Mouse (Mus musculus) lung, adult 2 months (tissue): Measurements from ENCODE around the gene Dupd1.

Experiments used
- CTCF ChIP-seq: fragments of 200-500 bp; IDR thresholded peaks from 2 replicates; pipeline ENCODE4 v1.5.1; 2011; ENCODE audit warnings: mild to moderate bottlenecking, low read length, control low read depth; ENCODE audit not compliant: insufficient read depth
- POLR2A ChIP-seq: fragments of 200-500 bp; IDR thresholded peaks from 2 replicates; pipeline ENCODE4 v1.6.1; 2011; ENCODE audit warnings: low read depth, mild to moderate bottlenecking, control low read depth, low read length, borderline replicate concordance; ENCODE audit errors: extremely low read depth

DNA sequence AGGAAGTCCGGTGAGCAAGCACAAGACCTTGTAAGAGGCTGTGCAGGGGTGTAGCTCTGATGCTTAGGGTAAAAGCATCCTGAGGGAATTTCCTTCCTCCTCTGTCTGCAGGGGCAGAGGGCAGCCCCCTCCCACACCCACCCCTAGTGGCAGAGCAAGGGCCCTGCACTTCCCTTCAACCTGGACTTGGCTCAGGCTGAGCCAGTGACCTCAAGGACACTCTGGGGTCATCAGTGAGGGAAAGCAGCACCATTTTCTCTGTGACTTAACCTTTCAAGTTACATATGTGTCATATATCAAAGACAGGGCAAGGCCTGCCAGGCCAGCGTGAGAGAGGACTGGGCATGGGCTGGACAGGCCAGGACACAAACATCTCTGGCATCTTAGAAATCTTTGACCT lies 4.8 kb downstream of the Dupd1 start:
- TF ChIP-seq POLR2A (no peak), CTCF (no peak)
